Mouse (Mus musculus): ENCODE results near the gene Kcnj16.

DNA sequence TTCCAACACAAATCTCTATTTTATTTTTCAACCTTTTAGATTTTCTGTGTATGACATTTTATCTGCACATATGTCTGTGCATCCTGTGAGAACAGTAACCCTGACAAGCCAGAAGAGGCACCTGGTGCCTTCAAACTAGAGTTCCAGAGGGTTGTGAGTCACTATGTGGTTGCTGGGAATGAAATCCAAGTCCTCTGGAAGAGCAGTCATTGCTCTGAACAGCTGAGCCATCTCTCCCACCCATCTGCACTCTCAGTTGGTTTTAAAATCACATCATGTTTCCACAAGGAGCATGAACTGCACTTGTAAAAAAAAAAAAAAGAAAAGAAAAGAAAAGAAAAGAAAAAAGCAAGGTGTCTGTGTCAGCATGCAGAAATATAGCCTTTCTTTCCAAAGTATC lies 91.6 kb downstream of the Kcnj16 start:
- TF ChIP-seq POLR2A (IDR thresholded peaks at IDR 0.05; ENCODE audit: low read depth, low read length) = no peak
- no peak for TF ChIP-seq CTCF (conservative IDR thresholded peaks at IDR 0.05; ENCODE audit: insufficient read depth, insufficient read length, low read depth, low read length)
